Mouse (Mus musculus) heart, adult 2 months (tissue): ENCODE data around the gene Pcp2. TPM values are rescaled to one million over a fixed set of nuclear protein-coding genes. Genes with fewer than 3 reads are reported as not detected.
"Not testable (repeated sequence)": the region's sequence is repeated elsewhere in the genome, so short reads cannot be mapped to it uniquely, and the experiment has no call there.

Experiments
- DNase-seq, 2 experiments: peaks; one replicate each; pipeline ENCODE4 v3.0.0; 2021
- H3K27ac ChIP-seq: fragments of 200-600 bp; 2 replicates; pipeline ENCODE4 v1.8.1; 2022
- H3K27me3 ChIP-seq: fragments of 200-500 bp; 2 replicates; pipeline ENCODE4 v1.6.1; 2012; ENCODE audit warnings: mild to moderate bottlenecking, low read length, inconsistent platforms, mixed read lengths; ENCODE audit not compliant: control insufficient read depth, insufficient read depth
- H3K36me3 ChIP-seq: fragments of 200-500 bp; 2 replicates; pipeline ENCODE4 v1.6.1; 2012; ENCODE audit warnings: low read length, inconsistent platforms; ENCODE audit not compliant: control insufficient read depth, insufficient read depth
- H3K4me1 ChIP-seq: fragments of 200-500 bp; 2 replicates; pipeline ENCODE4 v1.6.1; 2011; ENCODE audit warnings: low read length; ENCODE audit not compliant: control insufficient read depth, insufficient read depth
- H3K4me3 ChIP-seq: fragments of 200-600 bp; 2 replicates; pipeline ENCODE4 v1.8.1; 2022
- H3K79me2 ChIP-seq: fragments of 200-500 bp; replicated peaks from 2 replicates; pipeline ENCODE4 v1.6.1; 2012; ENCODE audit warnings: mild to moderate bottlenecking, inconsistent platforms, low read length, moderate library complexity, mixed read lengths; ENCODE audit not compliant: control insufficient read depth, insufficient read depth
- H3K9ac ChIP-seq: fragments of 200-500 bp; 2 replicates; pipeline ENCODE4 v1.6.1; 2012; ENCODE audit warnings: low read depth, mild to moderate bottlenecking, control low read depth, inconsistent platforms, low read length, mixed read lengths
- CTCF ChIP-seq: fragments of 200-600 bp; IDR thresholded peaks from 2 replicates; pipeline ENCODE4 v1.8.1; 2022; ENCODE audit warnings: antibody characterized with exemption, mild to moderate bottlenecking, moderate library complexity
- EP300 ChIP-seq: fragments of 200-500 bp; IDR thresholded peaks from 2 replicates; pipeline ENCODE4 v1.6.1; 2011; ENCODE audit warnings: low read depth, low read length, control low read depth; ENCODE audit not compliant: insufficient read depth
- POLR2A ChIP-seq: fragments of 200-500 bp; IDR thresholded peaks from 2 replicates; pipeline ENCODE4 v1.6.1; 2011; ENCODE audit warnings: mild to moderate bottlenecking, low read depth, low read length, control low read depth; ENCODE audit not compliant: insufficient read depth
- WGBS: fragments of 180-500 bp; shearing (Covaris S2); methylation state at CpG from one replicate; pipeline ENCODE4 v1.1.7; 2018; 5-methylcytosine and 5-hydroxymethylcytosine counted together
- intact Hi-C: fragments of 180-260 bp; cut with DNase I; formaldehyde crosslinking; loops from one replicate; pipeline ENCODE4 v1.15.1; 2025
- polyA plus RNA-seq: library from polyadenylated mRNA; depleted of rRNA; stranded (reverse); fragments of >200 nt; gene quantifications from 2 replicates; pipeline ENCODE4 v1.2.3, GENCODE M21; 2012; rRNA removed
- total RNA-seq, 2 experiments: library from RNA; stranded (reverse); gene quantifications; 2 replicates each; pipeline ENCODE4 v1.2.3; 2021

Pcp2 gene
- total and polyA plus RNA-seq, 3 experiments: not detected

- Histone ChIP-seq H3K36me3 (no peaks in the 10 kb centered on the region), H3K9ac (peak within 1 kb of the TSS; percentile 35; the same call in 1 of the 2 replicates), H3K27ac (no peak within 1 kb of the TSS), H3K4me1 (no peaks in the 10 kb centered on the region), H3K4me3 (peak within 1 kb of the TSS; percentile 52), H3K79me2 (no peaks in the 10 kb centered on the region), H3K27me3 (peaks cover 3% of the 10 kb centered on the region; the same call in 1 of the 2 replicates)
- 4% methylated on average over 7 of the region's 7 CpGs for WGBS
- intact Hi-C loops: no loop called here
- no peak for DNase-seq
- no peak for TF ChIP-seq CTCF
- TF ChIP-seq EP300: no peak
- no peak for TF ChIP-seq POLR2A
Measured at GRCm38 (mm10) chr8:3586993-3587390, 38.4 kb downstream of the Pcp2 start, which contains the start of gene Camsap3. TSS of gene Camsap3 (plus strand) at chr8:3587293.

- no peak for TF ChIP-seq CTCF
- no peak for TF ChIP-seq POLR2A
- no peak for TF ChIP-seq EP300
- 81% methylated on average over 2 of the region's 2 CpGs for WGBS
- Histone ChIP-seq H3K4me3 (no peak overlapping the region), H3K9ac (no peak overlapping the region), H3K27ac (no peak overlapping the region), H3K79me2 (no peaks in the 10 kb centered on the region), H3K4me1 (no peaks in the 10 kb centered on the region), H3K36me3 (no peaks in the 10 kb centered on the region), H3K27me3 (peaks cover 3% of the 10 kb centered on the region; the same call in 1 of the 2 replicates)
- DNase-seq: no peak
- intact Hi-C loops: no loop called here
Measured at GRCm38 (mm10) chr8:3586452-3586851, 38.9 kb downstream of the Pcp2 start.

GRCm38 (mm10) chr8:3581961-3582360 lies 43.4 kb downstream of the Pcp2 start:
- H3K9ac ChIP-seq, intact Hi-C loops, H3K27me3 ChIP-seq, H3K79me2 ChIP-seq, H3K4me3 ChIP-seq, H3K27ac ChIP-seq, DNase-seq, H3K4me1 ChIP-seq, H3K36me3 ChIP-seq: not testable (repeated sequence)
- WGBS: 88% methylated on average over 3 of the region's 3 CpGs

- no peak for TF ChIP-seq EP300
- TF ChIP-seq POLR2A: no peak
- TF ChIP-seq CTCF: no peak
- no peaks in the 10 kb centered on the region for H3K36me3 ChIP-seq
- no peaks in the 10 kb centered on the region for H3K4me1 ChIP-seq
- no peak overlapping the region for H3K4me3 ChIP-seq
- no peaks in the 10 kb centered on the region for H3K79me2 ChIP-seq
- H3K27ac ChIP-seq: no peak overlapping the region
- no peak for DNase-seq
- 78% methylated on average over 9 of the region's 9 CpGs for WGBS
- intact Hi-C loops: no loop called here
- H3K9ac ChIP-seq: no peak overlapping the region
- H3K27me3 ChIP-seq: no peaks in the 10 kb centered on the region
Measured at GRCm38 (mm10) chr8:3579390-3580364, 45.7 kb downstream of the Pcp2 start.

- no peak overlapping the region for H3K9ac ChIP-seq
- WGBS: 63% methylated on average over 15 of the region's 15 CpGs
- no peaks in the 10 kb centered on the region for H3K4me1 ChIP-seq
- intact Hi-C loops: no loop called here
- no peak for DNase-seq
- no peak overlapping the region for H3K27ac ChIP-seq
- H3K36me3 ChIP-seq: no peaks in the 10 kb centered on the region
- no peaks in the 10 kb centered on the region for H3K27me3 ChIP-seq
- H3K4me3 ChIP-seq: no peak overlapping the region
- no peaks in the 10 kb centered on the region for H3K79me2 ChIP-seq
- TF ChIP-seq EP300 (no peak), CTCF (no peak), POLR2A (no peak)
Measured at GRCm38 (mm10) chr8:3576211-3576960, 49.0 kb downstream of the Pcp2 start.

GRCm38 (mm10) chr8:3574546-3574945 lies 50.8 kb downstream of the Pcp2 start:
- no peaks in the 10 kb centered on the region for H3K79me2 ChIP-seq
- no peaks in the 10 kb centered on the region for H3K27me3 ChIP-seq
- H3K4me1 ChIP-seq: no peaks in the 10 kb centered on the region
- H3K4me3 ChIP-seq: no peak overlapping the region
- H3K9ac ChIP-seq: no peak overlapping the region
- WGBS: 90% methylated on average over 3 of the region's 3 CpGs
- no peak for DNase-seq
- no peak for TF ChIP-seq CTCF
- no peak for TF ChIP-seq EP300
- no peak for TF ChIP-seq POLR2A
- no peak overlapping the region for H3K27ac ChIP-seq
- intact Hi-C loops: no loop called here
- H3K36me3 ChIP-seq: no peaks in the 10 kb centered on the region

Other genes starting within 250 kb of the Pcp2 start
- 10 to 100 TPM; 18.7 to 20.4 TPM for gene Arhgef18, start 232.5 kb downstream of the Pcp2 start, total RNA-seq
- 12.3 and 15.3 TPM in 2 replicates for gene Arhgef18, start 232.5 kb downstream of the Pcp2 start, polyA plus RNA-seq
- gene Pex11g, start 157.9 kb downstream of the Pcp2 start, total RNA-seq: 1 to 10 TPM; 2.4 to 3.1 TPM
- 4.5 and 5.5 TPM in 2 replicates for gene Pex11g, start 157.9 kb downstream of the Pcp2 start, polyA plus RNA-seq
- gene Tex45, start 154.7 kb downstream of the Pcp2 start, total RNA-seq: under 1 TPM in 1 of 2 experiments, not detected in 1; 0.14 TPM
- gene Tex45, start 154.7 kb downstream of the Pcp2 start, polyA plus RNA-seq: 0.12 TPM in 1 of 2 replicates, not detected in the other
- 10 to 100 TPM; 24.9 to 30.7 TPM for gene Zfp358, start 132.4 kb downstream of the Pcp2 start, total RNA-seq
- 51.3 and 53.9 TPM in 2 replicates for gene Zfp358, start 132.4 kb downstream of the Pcp2 start, polyA plus RNA-seq
- 10 to 100 TPM; 20.6 to 23.1 TPM for gene Mcoln1, start 125.1 kb downstream of the Pcp2 start, total RNA-seq
- gene Mcoln1, start 125.1 kb downstream of the Pcp2 start, polyA plus RNA-seq: 86.9 and 123 TPM in 2 replicates
- gene Pnpla6, start 110.2 kb downstream of the Pcp2 start, total RNA-seq: 10 to 100 TPM in 1 of 2 experiments, 1 to 10 TPM in 1; 8.5 to 11.1 TPM
- gene Pnpla6, start 110.2 kb downstream of the Pcp2 start, polyA plus RNA-seq: 24.8 and 25.1 TPM in 2 replicates
- under 1 TPM in 1 of 2 experiments, not detected in 1; 0.39 TPM for gene C330021F23Rik, start 57.6 kb downstream of the Pcp2 start, total RNA-seq
- gene C330021F23Rik, start 57.6 kb downstream of the Pcp2 start, polyA plus RNA-seq: 0.50 TPM in 1 of 2 replicates, not detected in the other
- 1 to 10 TPM in 1 of 2 experiments, under 1 TPM in 1; 0.68 to 1.2 TPM for gene Camsap3, start 38.3 kb downstream of the Pcp2 start, total RNA-seq
- 1.8 and 1.9 TPM in 2 replicates for gene Camsap3, start 38.3 kb downstream of the Pcp2 start, polyA plus RNA-seq
- 10 to 100 TPM; 15.3 to 15.4 TPM for gene Xab2, start 4.2 kb downstream of the Pcp2 start, total RNA-seq
- gene Xab2, start 4.2 kb downstream of the Pcp2 start, polyA plus RNA-seq: 27.0 and 30.1 TPM in 2 replicates
- gene Pet100, start 4.0 kb downstream of the Pcp2 start, total RNA-seq: 10 to 100 TPM; 79.1 to 92.2 TPM
- gene Pet100, start 4.0 kb downstream of the Pcp2 start, polyA plus RNA-seq: 7.6 and 13.6 TPM in 2 replicates
- 1 to 10 TPM; 5.7 to 6.4 TPM for gene Stxbp2, start 5.4 kb upstream of the Pcp2 start, total RNA-seq
- 9.6 and 13.4 TPM in 2 replicates for gene Stxbp2, start 5.4 kb upstream of the Pcp2 start, polyA plus RNA-seq
- 1 to 10 TPM in 1 of 2 experiments, under 1 TPM in 1; 0.86 to 2.4 TPM for gene Retn, start 30.2 kb upstream of the Pcp2 start, total RNA-seq
- 3.0 and 8.4 TPM in 2 replicates for gene Retn, start 30.2 kb upstream of the Pcp2 start, polyA plus RNA-seq
- under 1 TPM; 0.21 to 0.89 TPM for gene Mcemp1, start 40.2 kb upstream of the Pcp2 start, total RNA-seq
- 0.31 TPM in 1 of 2 replicates, not detected in the other for gene Mcemp1, start 40.2 kb upstream of the Pcp2 start, polyA plus RNA-seq
- gene Fcor, start 46.8 kb upstream of the Pcp2 start, total RNA-seq: 1 to 10 TPM; 1.0 to 1.6 TPM
- 4.2 and 12.9 TPM in 2 replicates for gene Fcor, start 46.8 kb upstream of the Pcp2 start, polyA plus RNA-seq
- 10 to 100 TPM; 17.6 to 19.3 TPM for gene Trappc5, start 50.8 kb upstream of the Pcp2 start, total RNA-seq
- 19.9 and 30.1 TPM in 2 replicates for gene Trappc5, start 50.8 kb upstream of the Pcp2 start, polyA plus RNA-seq
- under 1 TPM; 0.29 to 0.32 TPM for gene Fcer2a, start 68.6 kb upstream of the Pcp2 start, total RNA-seq
- 0.76 and 0.98 TPM in 2 replicates for gene Fcer2a, start 68.6 kb upstream of the Pcp2 start, polyA plus RNA-seq
- under 1 TPM; 0.66 to 0.70 TPM for gene Clec4g, start 95.1 kb upstream of the Pcp2 start, total RNA-seq
- gene Clec4g, start 95.1 kb upstream of the Pcp2 start, polyA plus RNA-seq: 0.45 and 1.3 TPM in 2 replicates
- gene Cd209a, start 123.4 kb upstream of the Pcp2 start, total RNA-seq: under 1 TPM in 1 of 2 experiments, not detected in 1; 0.16 TPM
- gene Cd209a, start 123.4 kb upstream of the Pcp2 start, polyA plus RNA-seq: 1.00 TPM in 1 of 2 replicates, not detected in the other
- gene Cd209e, start 228.8 kb upstream of the Pcp2 start, total RNA-seq: not detected
- gene Cd209e, start 228.8 kb upstream of the Pcp2 start, polyA plus RNA-seq: not detected in 2 replicates